Mouse (Mus musculus) hematopoietic stem cell, adult 5-6 weeks (primary cell): ENCODE measurements at regions not wholly inside any gene's neighbourhood (a gene's known extent, or its start where the extent isn't known, plus 50 kb on each side); places are given as distances from the start of the nearest gene placed in this dataset.

Experiments
- ATAC-seq, 2 experiments: fragments of 125-278 bp in 1 of 2; replicated peaks in 1 of 2; 2 replicates each; pipeline ENCODE4 v1.8.0; 2016 to 2017; ENCODE audit warnings: inconsistent platforms in 2 of 2, mild to moderate bottlenecking in 2 of 2, moderate number of reproducible peaks in 2 of 2, low read depth in 1 of 2, moderate TSS enrichment in 1 of 2; ENCODE audit not compliant: low FRiP score in 2 of 2, poor library complexity in 2 of 2, severe bottlenecking in 2 of 2, insufficient read depth in 1 of 2, low TSS enrichment in 1 of 2

DNA sequence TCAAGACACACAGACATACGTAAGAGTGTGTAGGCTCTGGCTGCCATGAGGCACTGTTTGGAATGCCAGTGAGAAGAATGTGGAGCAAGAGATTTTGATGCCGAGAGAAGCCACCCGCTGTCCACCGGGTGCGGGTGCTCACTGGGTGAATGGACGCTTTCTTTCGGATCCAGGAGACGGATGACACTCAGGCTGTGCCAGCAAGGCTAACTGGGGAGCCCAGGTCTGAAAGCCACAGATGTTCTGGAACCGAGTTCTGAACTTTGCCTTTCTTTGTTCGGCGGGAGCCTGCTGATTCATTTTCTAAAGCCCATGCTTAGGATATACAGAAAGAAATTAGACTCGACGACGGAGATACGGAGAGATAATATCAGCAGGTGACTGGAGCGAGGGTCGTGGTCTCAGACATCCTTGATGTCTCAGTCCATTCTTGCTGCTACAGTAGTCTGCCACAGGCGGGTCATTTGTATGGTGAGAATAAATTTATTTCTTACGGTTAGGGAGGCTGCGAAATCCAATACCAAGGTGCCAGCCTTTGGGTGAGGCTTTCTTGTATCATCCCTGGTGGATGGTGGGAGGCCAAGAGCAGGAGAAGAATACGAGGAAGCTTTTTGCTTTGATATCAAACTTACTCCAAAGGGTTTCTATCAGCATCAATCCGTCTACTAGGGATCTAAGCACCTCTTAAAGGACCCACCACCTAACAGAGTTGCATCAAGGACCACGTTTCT, 80.4 kb upstream of the Cpm start:
- ATAC-seq: no peak

DNA sequence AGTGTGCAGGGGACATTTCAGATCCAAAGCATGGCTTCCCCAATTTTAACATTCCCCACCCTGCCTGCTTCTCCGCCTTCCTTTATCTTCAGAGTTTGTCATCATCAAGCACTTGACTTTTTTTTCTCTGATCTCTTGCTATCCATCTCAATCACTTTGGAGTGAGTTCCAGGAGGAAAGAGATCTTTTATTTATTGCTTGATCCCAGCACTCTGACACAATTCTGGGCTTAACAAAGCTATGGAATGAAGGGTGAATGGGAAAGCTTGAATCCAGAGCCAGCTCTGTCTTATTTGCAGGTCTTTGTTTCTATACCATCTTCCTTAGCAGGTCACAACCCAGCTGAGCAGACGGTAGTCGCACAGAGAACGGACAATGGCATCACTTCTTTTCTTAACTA, 81.0 kb upstream of the Cpm start:
- ATAC-seq: no peak

DNA sequence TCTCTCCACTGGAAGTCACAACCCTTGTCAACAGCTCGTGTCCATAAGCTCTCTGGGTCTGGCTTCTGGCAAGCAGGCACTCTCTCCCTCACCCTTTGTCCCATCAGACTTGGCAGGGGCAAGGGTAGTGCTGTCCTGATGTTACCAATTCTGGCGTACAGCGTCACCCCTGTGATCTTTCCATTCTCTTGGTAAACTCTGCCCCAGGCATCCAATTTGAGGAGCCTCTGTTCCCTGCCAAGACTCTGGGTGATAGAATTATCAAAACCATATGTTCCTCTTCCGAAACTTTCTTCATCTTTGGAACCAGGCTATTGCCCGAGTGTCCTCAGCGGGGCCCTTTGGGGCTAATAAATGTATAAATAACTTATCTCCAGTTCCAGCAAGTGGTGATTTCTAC, 82.0 kb upstream of the Cpm start:
- no peak for ATAC-seq

DNA sequence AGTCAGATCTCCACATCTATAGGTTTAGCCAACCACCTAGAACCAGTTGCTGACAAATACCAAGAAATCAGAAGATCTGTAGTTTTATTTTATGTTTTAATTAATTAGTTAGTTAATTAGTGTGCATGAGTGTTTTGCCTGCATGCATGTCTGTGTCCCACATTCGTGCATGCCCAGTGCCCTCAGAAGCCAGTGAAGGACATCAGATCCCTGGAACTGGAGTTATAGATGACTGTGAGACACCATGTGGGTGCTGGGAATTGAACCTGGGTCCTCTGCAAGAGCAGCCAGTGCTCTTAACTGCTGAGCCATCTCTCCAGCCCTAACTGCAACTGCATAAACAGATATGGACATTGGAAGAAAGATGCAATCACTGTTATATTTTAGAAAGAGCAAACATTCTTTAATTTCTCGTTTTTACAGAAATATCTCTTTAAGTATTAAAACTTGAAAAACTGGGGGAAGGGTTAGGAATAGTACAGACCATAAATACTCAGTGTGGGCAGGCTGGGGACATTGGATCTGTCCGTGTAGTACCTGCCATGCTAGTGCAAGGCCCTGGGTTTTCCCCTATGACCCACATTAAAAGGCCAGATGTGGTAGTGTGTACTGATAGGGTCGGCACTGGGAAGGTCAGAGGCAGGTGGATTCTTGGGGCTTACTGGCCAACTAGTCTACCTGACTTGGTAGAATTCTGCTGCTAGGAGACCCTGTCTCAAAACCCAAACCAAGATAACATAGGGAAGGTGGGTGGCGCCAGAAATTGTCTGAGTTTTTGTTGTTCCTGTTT, 83.3 kb upstream of the Cpm start:
- no peak for ATAC-seq

DNA sequence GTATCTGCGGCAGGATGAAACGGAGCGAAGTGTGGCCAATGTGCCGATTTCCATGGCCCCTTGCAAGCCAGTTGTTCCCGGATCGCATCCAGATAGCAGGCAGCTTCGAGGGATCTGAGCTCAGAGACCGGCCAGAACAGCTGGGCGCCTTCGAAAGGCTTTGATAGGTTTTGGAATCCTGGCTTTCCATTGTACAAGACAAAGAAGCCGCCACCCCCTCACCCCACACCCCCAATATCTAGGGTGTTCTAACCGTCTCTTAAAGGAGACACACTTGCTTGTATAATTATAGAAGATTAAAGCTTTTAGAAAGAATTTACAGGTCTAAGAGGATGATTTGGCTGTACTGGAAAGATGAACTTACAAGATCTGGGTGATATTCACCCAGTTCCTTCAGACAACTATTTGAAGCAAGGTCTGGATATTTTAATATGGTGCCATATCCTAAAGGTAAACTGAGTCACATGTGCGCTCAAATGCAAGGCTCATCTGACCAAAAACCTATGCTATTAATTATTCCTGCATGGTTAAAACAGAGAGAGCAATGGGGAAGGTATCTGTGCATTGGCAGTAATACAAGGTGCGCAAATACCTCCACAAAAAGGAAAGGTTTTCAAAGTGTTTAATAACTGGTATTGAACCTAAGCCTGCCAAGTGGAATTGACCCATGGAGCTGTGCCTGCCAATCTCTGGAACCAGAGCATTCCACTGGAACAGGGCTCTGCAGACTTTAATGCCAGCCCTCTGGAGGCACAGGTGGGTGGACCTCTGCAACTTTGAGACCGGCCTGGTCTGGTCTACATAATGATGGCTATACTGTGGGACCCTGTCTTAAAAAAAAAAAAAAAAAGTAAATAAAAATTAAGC, 84.4 kb upstream of the Cpm start:
- no peak for ATAC-seq

DNA sequence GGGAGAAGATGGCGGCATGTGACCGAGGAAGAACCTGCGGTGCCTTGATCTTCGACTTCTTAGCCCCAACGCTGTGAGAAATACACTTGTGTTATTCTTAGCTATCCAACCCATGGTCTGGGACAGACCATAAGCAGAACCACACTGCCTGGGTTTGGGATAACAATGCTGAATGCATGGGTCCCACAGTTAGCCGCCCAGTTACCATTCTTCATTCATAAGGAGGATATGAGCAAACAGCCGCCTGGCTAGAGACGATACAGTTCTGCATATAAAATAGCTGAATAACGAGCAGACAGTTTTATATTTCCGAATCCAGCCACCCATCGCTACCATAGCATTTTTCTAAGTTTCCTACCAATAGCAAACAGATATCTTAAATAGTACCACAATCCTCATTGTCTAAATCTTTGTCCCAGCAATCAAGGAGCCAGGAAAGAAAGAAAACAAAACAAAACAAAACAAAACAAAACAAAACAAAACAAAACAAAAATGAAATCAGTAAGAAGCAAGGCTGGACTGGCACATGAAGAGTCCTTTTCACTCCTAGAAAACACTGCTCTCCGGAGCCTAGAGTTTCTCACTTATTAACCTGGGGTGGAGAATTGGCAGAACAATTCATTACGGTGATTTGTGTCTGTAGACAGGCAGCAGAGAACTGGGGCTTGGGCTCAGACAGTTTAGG, 85.2 kb upstream of the Cpm start:
- no peak for ATAC-seq

DNA sequence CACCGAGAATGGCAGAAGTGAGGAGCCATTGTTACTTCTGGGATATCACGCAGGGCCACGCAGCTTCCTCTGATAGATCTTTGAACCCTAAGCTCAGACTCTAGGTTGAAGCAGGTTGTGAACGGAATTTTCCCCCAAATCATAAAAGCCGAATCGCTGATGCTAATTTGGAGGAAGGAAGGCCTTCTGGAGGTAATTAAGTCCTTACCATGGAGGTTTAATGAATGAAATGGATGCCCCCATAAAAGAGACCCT, 85.7 kb upstream of the Cpm start:
- ATAC-seq: no peak

DNA sequence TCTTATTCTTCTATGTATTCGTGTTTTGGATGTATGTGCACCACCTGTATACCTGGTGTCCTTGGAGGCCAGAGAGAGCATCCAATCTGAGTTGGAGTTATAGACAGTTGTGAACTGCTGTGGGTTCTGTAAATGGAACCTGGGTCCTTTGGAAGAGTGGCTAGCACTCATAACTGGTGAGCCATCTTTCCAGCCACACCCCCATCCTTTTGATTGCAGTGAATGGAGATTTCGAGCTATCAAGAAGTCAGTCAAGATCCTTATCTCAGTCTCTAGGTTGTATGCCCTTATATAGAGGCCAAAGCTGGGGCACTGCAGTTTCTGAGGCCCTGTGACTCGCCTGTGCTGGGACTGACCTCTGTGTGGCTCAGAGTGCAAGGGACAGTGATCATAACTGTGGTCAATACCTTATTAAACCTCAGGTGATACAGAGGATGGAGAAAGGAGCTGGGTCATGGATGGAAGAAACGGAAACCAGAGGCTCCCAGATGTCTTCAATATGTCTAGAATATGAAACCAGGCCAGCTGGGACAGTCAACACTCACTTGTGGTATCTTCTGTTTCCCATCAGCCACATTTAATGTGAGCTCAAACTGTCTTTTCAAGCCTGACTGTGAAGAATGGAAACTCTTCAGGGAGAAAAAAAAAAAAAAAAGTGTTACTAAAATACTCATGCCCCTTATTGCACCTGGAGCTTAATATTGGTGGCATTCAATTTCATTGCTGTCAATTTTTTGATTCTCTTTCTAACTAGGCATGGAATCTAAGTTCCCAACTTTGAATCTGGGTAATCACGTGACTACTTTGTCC, 86.2 kb upstream of the Cpm start:
- no peak for ATAC-seq

DNA sequence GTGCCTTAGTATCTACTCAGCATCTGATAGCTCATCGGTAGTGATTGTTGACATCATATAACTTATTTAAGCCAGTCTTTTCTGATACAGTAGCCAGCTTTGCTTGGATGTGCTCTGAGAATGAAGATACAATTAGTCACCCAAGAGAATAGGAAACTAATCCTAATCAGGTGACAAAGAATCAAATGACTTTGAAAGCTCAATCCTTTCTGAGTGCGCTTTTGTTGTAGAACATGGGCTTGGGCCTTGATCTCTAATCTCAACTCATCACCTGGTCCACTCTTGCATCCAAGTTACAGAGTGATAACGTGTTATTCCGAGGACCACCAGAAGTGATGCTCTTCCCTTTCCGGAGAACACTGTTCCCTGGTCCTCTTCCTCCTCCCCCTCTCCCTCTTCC, 86.9 kb upstream of the Cpm start:
- no peak for ATAC-seq

DNA sequence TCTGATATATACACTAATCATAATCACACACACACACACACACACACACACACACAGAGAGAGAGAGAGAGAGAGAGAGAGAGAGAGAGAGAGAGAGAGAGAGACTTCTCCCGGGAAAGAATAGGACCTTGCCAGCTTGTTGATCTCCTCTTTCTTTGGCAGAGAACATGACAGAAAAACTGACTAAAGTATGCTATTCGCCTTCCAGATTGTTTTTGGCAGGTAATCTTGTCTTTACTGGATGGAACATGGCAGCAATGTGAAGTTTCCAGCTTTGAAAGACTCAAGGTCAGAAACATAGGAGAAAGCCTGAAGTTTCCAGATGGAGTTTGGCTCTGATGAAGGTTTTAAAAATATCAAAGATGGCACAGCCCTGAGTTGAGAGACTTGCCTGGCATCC, 87.8 kb upstream of the Cpm start:
- ATAC-seq: no peak

DNA sequence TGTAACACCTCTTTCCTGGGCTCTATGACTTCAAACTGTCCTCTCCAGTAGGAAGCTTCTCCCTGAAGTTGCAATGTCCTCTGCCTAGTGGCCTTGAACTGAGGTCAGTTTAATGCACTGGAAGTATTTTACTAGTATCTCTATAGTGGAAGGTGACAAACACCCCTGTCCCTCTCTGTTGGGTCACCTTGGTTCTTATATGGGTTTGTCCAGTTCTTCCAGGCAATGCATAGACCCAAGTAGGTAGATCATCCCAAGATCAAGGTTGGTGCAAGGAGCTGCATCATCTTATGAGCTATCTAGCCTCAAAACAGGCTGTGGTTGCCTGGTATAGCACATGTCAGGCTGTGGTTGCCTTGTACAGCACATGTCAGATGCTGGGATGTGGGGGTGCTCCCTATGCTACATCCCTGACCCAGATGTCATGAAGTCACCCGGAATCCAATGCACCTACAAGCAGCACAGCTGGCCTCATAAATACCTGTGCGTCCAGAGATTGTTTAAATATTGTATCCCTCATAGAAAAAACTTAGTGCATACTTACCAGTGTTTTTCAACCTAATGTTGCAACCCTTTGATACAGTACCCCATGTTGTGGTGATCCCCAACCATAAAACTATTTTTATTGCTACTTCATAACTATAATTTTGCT, 88.4 kb upstream of the Cpm start:
- ATAC-seq: no peak

DNA sequence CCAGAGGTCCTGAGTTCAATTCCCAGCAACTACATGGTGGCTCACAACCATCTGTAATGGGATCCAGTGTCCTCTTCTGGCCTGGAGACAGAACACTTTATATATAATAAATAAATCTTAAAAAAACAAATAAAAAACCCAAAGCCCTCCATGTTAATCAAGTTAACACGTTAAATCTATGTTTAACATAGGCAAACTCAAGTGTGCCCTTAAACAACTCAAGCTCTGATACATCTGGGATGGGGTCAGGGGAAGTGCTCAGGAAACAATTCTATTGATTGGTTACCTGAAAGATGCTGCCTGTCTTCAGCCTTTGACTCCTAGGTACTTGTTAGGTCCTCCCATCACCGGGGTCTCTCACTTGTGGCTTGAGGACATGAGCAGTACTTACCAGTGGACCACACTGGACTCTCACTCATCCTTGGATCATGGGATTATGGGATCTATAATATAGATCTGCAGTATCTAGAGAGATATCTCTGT, 89.1 kb upstream of the Cpm start:
- ATAC-seq: no peak

DNA sequence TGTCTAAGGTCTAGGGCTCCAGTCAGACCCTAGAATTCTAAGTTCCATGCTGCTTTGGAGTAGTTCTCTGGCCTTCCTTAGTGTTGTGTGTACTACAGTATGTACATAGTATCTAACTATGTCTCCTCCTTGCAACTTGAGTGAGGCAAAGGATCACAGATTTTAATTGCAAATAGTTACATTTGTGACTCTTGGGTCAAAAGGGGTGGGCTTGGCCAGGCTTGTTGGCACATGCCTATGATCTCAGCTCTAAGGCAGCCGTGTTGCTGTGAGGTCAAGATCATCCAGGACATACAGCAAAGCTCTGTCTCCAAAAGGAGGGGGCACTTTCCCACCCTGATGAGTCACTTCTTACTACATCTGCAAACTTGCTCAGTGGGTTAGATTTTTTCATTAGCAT, 89.8 kb upstream of the Cpm start:
- no peak for ATAC-seq

DNA sequence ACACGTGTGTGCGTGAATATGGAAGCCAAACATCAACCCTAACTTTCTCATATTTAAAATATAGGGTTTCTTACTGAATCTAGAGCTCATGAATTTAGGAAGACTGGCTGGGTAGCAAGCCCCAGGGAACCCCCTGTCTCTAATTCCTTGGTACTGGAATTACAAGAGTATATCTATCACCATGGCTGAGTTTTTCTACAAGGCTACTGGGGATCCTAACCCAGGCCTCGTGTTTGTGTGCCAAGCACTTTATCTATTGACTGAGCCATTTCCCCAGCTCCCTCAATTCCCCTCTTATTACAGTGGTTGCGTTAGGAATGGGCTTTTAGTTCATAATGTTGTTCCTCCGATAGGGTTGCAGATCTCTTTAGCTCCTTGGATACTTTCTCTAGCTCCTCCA, 90.6 kb upstream of the Cpm start:
- no peak for ATAC-seq

DNA sequence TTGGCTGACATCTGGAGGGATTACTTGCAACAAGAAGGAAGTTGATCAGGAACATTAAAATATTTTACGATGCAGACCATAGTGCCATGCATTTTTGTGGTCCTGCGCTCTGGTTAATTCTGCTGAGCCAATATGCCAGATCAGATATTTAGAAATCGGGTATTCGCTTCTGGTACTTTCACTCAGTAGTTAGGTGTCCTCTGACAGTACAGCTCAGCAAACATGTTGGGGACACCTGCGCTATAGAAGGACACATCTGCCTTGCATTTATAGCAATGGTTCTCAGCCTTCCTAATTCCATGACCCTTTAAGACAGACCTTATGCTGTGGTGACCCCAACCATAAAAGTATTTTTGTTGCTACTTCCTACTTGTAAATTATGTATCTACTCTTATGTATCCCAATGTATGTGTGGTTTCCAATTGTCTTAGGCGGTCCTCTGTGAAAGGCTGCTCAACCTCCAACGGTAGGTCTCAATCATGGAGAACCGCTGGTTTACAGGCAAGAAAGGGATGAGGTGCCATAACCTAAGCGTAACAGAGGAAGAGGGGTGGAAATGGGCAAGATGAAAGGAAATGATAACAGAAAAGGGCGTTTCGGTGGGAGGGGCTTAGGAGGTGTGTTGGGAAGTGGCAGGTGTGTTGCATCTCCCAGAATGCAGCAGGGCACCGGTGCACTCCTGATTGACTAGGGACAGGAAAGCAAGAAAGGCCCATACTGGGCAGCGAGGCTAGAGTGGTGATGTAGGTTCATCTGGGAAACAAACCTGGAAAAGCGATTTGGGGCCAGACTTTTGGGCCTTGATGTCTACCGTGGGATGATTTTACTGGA, 92.3 kb upstream of the Cpm start:
- no peak for ATAC-seq

DNA sequence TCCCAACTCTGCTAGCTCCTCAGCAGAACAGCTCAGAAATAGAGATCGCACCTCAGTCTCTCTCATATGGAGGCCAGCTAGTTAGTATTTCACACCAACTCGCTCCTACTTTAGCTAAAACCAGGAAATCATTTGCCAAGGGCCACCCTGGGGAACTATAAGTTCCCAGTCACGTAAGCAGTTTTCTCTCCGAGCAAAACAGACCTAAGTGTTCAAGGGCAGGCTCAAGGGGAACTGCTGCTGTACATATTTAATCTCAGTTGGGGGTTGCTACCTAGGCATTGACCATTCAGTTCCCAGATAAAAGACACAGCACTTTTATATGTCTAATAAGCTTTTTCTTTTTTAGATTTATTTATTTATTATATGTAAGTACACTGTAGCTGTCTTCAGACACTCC, 93.5 kb upstream of the Cpm start:
- ATAC-seq: no peak
